Mouse (Mus musculus) intestine, postnatal 0 days (tissue): ENCODE measurements around the gene Qk. TPM values are rescaled to one million over a fixed set of nuclear protein-coding genes. Genes with fewer than 3 reads are reported as not detected.

ENCODE experiments used
- ATAC-seq: fragments of 200-750 bp; cut with Nextera tagmentation; 2 replicates; pipeline ENCODE4 v1.8.0; 2017; ENCODE audit warnings: mild to moderate bottlenecking, moderate TSS enrichment, moderate library complexity
- H3K27ac ChIP-seq: fragments of 300-500 bp; sonication (generic); 2 replicates; pipeline ENCODE4 v1.5.1; 2014; ENCODE audit warnings: mild to moderate bottlenecking, low read depth, low read length, moderate library complexity
- H3K27me3 ChIP-seq: fragments of 300-500 bp; sonication (generic); replicated peaks from 2 replicates; pipeline ENCODE4 v1.6.1; 2014; ENCODE audit warnings: low read length, mixed read lengths; ENCODE audit not compliant: control insufficient read depth, insufficient read depth
- H3K36me3 ChIP-seq: fragments of 300-500 bp; sonication (generic); 2 replicates; pipeline ENCODE4 v1.6.1; 2014; ENCODE audit warnings: mild to moderate bottlenecking, moderate library complexity; ENCODE audit not compliant: control insufficient read depth, insufficient read depth
- H3K4me1 ChIP-seq: fragments of 300-500 bp; sonication (generic); replicated peaks from 2 replicates; pipeline ENCODE4 v1.6.1; 2014; ENCODE audit warnings: antibody characterized with exemption, low read length, mixed read lengths; ENCODE audit not compliant: control insufficient read depth, insufficient read depth
- H3K4me2 ChIP-seq: fragments of 300-500 bp; sonication (generic); replicated peaks from 2 replicates; pipeline ENCODE4 v1.6.1; 2014; ENCODE audit warnings: low read depth, mild to moderate bottlenecking, moderate library complexity
- H3K4me3 ChIP-seq: fragments of 300-500 bp; sonication (generic); 2 replicates; pipeline ENCODE4 v1.5.1; 2014; ENCODE audit warnings: low read depth, low read length
- H3K9ac ChIP-seq: fragments of 300-500 bp; sonication (generic); 2 replicates; pipeline ENCODE4 v1.6.1; 2014; ENCODE audit warnings: mild to moderate bottlenecking, low read depth, low read length
- H3K9me3 ChIP-seq: fragments of 300-500 bp; sonication (generic); 2 replicates; pipeline ENCODE4 v1.6.1; 2016; ENCODE audit warnings: mixed run types; ENCODE audit not compliant: control insufficient read depth
- CTCF ChIP-seq: sonication (generic); IDR thresholded peaks from 2 replicates; pipeline ENCODE4 v1.5.1; 2016; ENCODE audit warnings: low read depth, mild to moderate bottlenecking, control low read depth, antibody characterized with exemption, moderate library complexity
- WGBS: fragments of 180-500 bp; shearing (Covaris S2); extraction: QIAGEN DNeasy Blood & Tissue Kit; methylation state at CpG from one replicate; pipeline ENCODE4 v1.1.7; 2014; 5-methylcytosine and 5-hydroxymethylcytosine counted together
- polyA plus RNA-seq: library from polyadenylated mRNA; unstranded; fragments of >200 nt; fragmentation: Nextera tagmentation; extraction: Ambion mirVana; gene quantifications from 2 replicates; pipeline ENCODE4 v1.2.1, GENCODE M21; 2015

Gene Qk
- polyA plus RNA-seq, 1 experiment from 2014 or later = 7.4 TPM

- Histone ChIP-seq H3K9me3 (no peaks in the 10 kb centered on the region), H3K4me1 (no peaks in the 10 kb centered on the region), H3K27ac (no peak overlapping the region), H3K27me3 (no peaks in the 10 kb centered on the region), H3K4me2 (no peak overlapping the region), H3K4me3 (no peak overlapping the region), H3K36me3 (0 out of 2 replicates have a peak, but pooled peaks cover 3% of the 10 kb centered on the region), H3K9ac (no peak overlapping the region)
- no peak for TF ChIP-seq CTCF
- no peak for ATAC-seq
- WGBS = 63% methylated on average over 12 of the region's 12 CpGs
Observed at GRCm38 (mm10) chr17:10209154-10209777, 110.4 kb downstream of the Qk start.

GRCm38 (mm10) chr17:10198662-10199061 is 121.0 kb downstream of the Qk start:
- TF ChIP-seq CTCF = no peak
- Histone ChIP-seq H3K9ac (no peak overlapping the region), H3K27ac (no peak overlapping the region), H3K4me3 (no peak overlapping the region), H3K27me3 (no peaks in the 10 kb centered on the region), H3K9me3 (no peaks in the 10 kb centered on the region), H3K4me2 (no peak overlapping the region), H3K4me1 (no peaks in the 10 kb centered on the region), H3K36me3 (no peaks in the 10 kb centered on the region)
- WGBS = 80% methylated on average over 2 of the region's 2 CpGs
- ATAC-seq = no peak

GRCm38 (mm10) chr17:10198231-10198630 is 121.4 kb downstream of the Qk start:
- Histone ChIP-seq H3K4me3 (no peak overlapping the region), H3K36me3 (no peaks in the 10 kb centered on the region), H3K27me3 (no peaks in the 10 kb centered on the region), H3K27ac (no peak overlapping the region), H3K4me2 (no peak overlapping the region), H3K4me1 (no peaks in the 10 kb centered on the region), H3K9me3 (no peaks in the 10 kb centered on the region), H3K9ac (no peak overlapping the region)
- TF ChIP-seq CTCF = no peak
- WGBS = 94% methylated on average over 3 of the region's 3 CpGs
- ATAC-seq = no peak

GRCm38 (mm10) chr17:10195703-10196102 is 124.0 kb downstream of the Qk start:
- Histone ChIP-seq H3K9me3 (no peaks in the 10 kb centered on the region), H3K4me3 (no peak overlapping the region), H3K36me3 (no peaks in the 10 kb centered on the region), H3K4me1 (no peaks in the 10 kb centered on the region), H3K4me2 (no peak overlapping the region), H3K27me3 (no peaks in the 10 kb centered on the region), H3K9ac (no peak overlapping the region), H3K27ac (no peak overlapping the region)
- 97% methylated on average over 6 of the region's 6 CpGs for WGBS
- no peak for TF ChIP-seq CTCF
- ATAC-seq = no peak

DNA sequence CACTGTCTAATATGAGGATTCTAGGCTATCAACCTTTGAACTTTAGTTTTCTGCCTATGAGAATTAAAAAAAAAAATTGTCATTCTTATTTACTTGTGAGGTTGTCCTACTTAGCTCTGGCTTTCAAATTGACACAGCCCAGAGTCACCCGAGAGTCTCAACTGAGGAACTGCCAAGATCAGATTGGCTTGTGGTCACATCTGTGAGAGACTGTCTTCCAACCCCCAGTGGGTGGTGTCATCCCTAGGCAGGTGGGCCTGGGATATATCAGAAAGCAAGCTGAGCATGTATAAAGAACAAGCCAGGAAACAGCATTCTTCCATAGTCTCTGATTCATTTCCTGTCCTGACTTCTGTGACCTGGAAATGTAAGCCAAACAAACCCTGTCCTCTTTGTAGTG is 128.8 kb downstream of the Qk start:
- no peaks in the 10 kb centered on the region for H3K9me3 ChIP-seq
- no peaks in the 10 kb centered on the region for H3K27me3 ChIP-seq
- no peak overlapping the region for H3K9ac ChIP-seq
- WGBS = 79% methylated on average over 1 of the region's 1 CpGs
- no peak for ATAC-seq
- no peaks in the 10 kb centered on the region for H3K36me3 ChIP-seq
- H3K4me3 ChIP-seq = no peak overlapping the region
- no peak for TF ChIP-seq CTCF
- no peak overlapping the region for H3K27ac ChIP-seq
- no peaks in the 10 kb centered on the region for H3K4me1 ChIP-seq
- no peak overlapping the region for H3K4me2 ChIP-seq

DNA sequence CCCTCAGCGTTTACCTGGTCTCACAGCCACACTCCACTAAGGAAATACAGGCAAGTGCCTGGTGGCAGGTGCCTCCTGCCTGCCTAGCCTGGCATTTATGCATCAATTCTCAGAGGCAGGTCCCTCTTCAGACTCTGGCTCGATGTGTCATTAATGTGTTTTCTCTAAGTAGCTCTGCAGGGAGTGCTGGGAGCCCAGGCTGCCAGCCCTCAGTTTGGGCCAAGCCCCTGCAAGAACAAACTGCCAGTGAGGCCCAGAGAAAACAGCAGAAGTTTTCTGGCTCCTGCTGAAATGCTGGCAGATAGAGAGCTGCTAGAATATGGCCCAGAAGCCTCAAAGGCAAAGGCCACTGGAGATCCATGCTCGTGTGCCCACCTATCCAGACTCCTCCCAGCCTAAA is 131.2 kb downstream of the Qk start:
- Histone ChIP-seq H3K27ac (no peak overlapping the region), H3K4me3 (no peak overlapping the region), H3K9me3 (no peaks in the 10 kb centered on the region), H3K4me1 (no peaks in the 10 kb centered on the region), H3K9ac (no peak overlapping the region), H3K27me3 (no peaks in the 10 kb centered on the region), H3K4me2 (no peak overlapping the region), H3K36me3 (no peaks in the 10 kb centered on the region)
- no peak for ATAC-seq
- 74% methylated on average over 3 of the region's 3 CpGs for WGBS
- no peak for TF ChIP-seq CTCF
